Mouse (Mus musculus): ENCODE measurements around the gene Zfp3. TPM values are rescaled to one million over a fixed set of nuclear protein-coding genes. Genes with fewer than 3 reads are reported as not detected.
A peak's percentile ranks its signal among the peaks of the same experiment; 100 is the strongest.

Zfp3 gene
- polyA plus RNA-seq, 1 experiment from 2014 or later: 1.4 TPM

- no peak for ATAC-seq (ENCODE audit: insufficient read depth)
- H3K4me2 ChIP-seq: no peak overlapping the region
- H3K36me3 ChIP-seq (replicated peaks): no peaks in the 10 kb centered on the region
- WGBS (ENCODE audit: insufficient replicate concordance): 33% methylated on average over 3 of the region's 3 CpGs
- no peak overlapping the region for H3K9ac ChIP-seq
- no peak overlapping the region for H3K4me3 ChIP-seq (replicated peaks)
- H3K4me1 ChIP-seq (replicated peaks): 0 out of 2 replicates have a peak, but pooled peaks cover 4% of the 10 kb centered on the region
- no peaks in the 10 kb centered on the region for H3K9me3 ChIP-seq (replicated peaks)
- H3K27me3 ChIP-seq: peaks cover 12% of the 10 kb centered on the region
- H3K27ac ChIP-seq (replicated peaks): no peak overlapping the region
These were observed 44.1 kb downstream of the Zfp3 start for GRCm38 (mm10) chr11:70808101-70808500.

- no peak for ATAC-seq (ENCODE audit: insufficient read depth)
- 32% methylated on average over 1 of the region's 1 CpGs for WGBS (ENCODE audit: insufficient replicate concordance)
- H3K36me3 ChIP-seq (replicated peaks): no peaks in the 10 kb centered on the region
- no peak overlapping the region for H3K4me3 ChIP-seq (replicated peaks)
- H3K9ac ChIP-seq: no peak overlapping the region
- H3K27me3 ChIP-seq: peaks cover 12% of the 10 kb centered on the region
- H3K4me2 ChIP-seq: no peak overlapping the region
- H3K4me1 ChIP-seq (replicated peaks): 0 out of 2 replicates have a peak, but pooled peaks cover 4% of the 10 kb centered on the region
- no peaks in the 10 kb centered on the region for H3K9me3 ChIP-seq (replicated peaks)
- H3K27ac ChIP-seq (replicated peaks): no peak overlapping the region
These were observed 45.0 kb downstream of the Zfp3 start for GRCm38 (mm10) chr11:70809011-70809410.

GRCm38 (mm10) chr11:70811041-70811440 is 47.0 kb downstream of the Zfp3 start:
- H3K9me3 ChIP-seq (replicated peaks): no peaks in the 10 kb centered on the region
- WGBS (ENCODE audit: insufficient replicate concordance): 78% methylated on average over 5 of the region's 5 CpGs
- H3K27me3 ChIP-seq: no peaks in the 10 kb centered on the region
- ATAC-seq (ENCODE audit: insufficient read depth): no peak
- no peaks in the 10 kb centered on the region for H3K4me1 ChIP-seq (replicated peaks)
- no peak overlapping the region for H3K27ac ChIP-seq (replicated peaks)
- no peaks in the 10 kb centered on the region for H3K36me3 ChIP-seq (replicated peaks)
- no peak overlapping the region for H3K4me3 ChIP-seq (replicated peaks)
- H3K4me2 ChIP-seq: no peak overlapping the region
- no peak overlapping the region for H3K9ac ChIP-seq

GRCm38 (mm10) chr11:70811471-70812240 is 47.6 kb downstream of the Zfp3 start:
- H3K4me2 ChIP-seq: no peak overlapping the region

GRCm38 (mm10) chr11:70812365-70812764 is 48.4 kb downstream of the Zfp3 start, which contains the start of gene Scimp:
Gene Scimp (minus strand): TSS chr11:70812586.
- WGBS (ENCODE audit: insufficient replicate concordance): 41% methylated on average over 7 of the region's 7 CpGs
- Histone ChIP-seq H3K27ac (replicated peaks) (no peak within 1 kb of the TSS), H3K4me2 (no peak within 1 kb of the TSS), H3K9me3 (replicated peaks) (no peaks in the 10 kb centered on the region), H3K36me3 (replicated peaks) (no peaks in the 10 kb centered on the region), H3K4me1 (replicated peaks) (no peaks in the 10 kb centered on the region), H3K4me3 (replicated peaks) (no peak within 1 kb of the TSS), H3K9ac (no peak within 1 kb of the TSS), H3K27me3 (no peaks in the 10 kb centered on the region)
- no peak for ATAC-seq (ENCODE audit: insufficient read depth)

More at GRCm38 (mm10) chr11:70811471-70812240, 47.6 kb downstream of the Zfp3 start:
- Histone ChIP-seq H3K36me3 (replicated peaks) (no peaks in the 10 kb centered on the region), H3K9ac (no peak overlapping the region), H3K4me3 (replicated peaks) (no peak overlapping the region), H3K4me1 (replicated peaks) (no peaks in the 10 kb centered on the region), H3K27me3 (no peaks in the 10 kb centered on the region), H3K27ac (replicated peaks) (no peak overlapping the region), H3K9me3 (replicated peaks) (no peaks in the 10 kb centered on the region)
- ATAC-seq (ENCODE audit: insufficient read depth): no peak
- WGBS (ENCODE audit: insufficient replicate concordance): 61% methylated on average over 13 of the region's 13 CpGs

GRCm38 (mm10) chr11:70815071-70815470 is 51.1 kb downstream of the Zfp3 start:
- Histone ChIP-seq H3K36me3 (replicated peaks) (no peaks in the 10 kb centered on the region), H3K9ac (no peak overlapping the region), H3K9me3 (replicated peaks) (no peaks in the 10 kb centered on the region), H3K27me3 (no peaks in the 10 kb centered on the region), H3K4me1 (replicated peaks) (no peaks in the 10 kb centered on the region), H3K27ac (replicated peaks) (no peak overlapping the region), H3K4me3 (replicated peaks) (no peak overlapping the region), H3K4me2 (no peak overlapping the region)
- ATAC-seq (ENCODE audit: insufficient read depth): no peak
- 62% methylated on average over 8 of the region's 8 CpGs for WGBS (ENCODE audit: insufficient replicate concordance)

GRCm38 (mm10) chr11:70815498-70816078 is 51.6 kb downstream of the Zfp3 start:
- H3K27ac ChIP-seq (replicated peaks): no peak overlapping the region
- no peaks in the 10 kb centered on the region for H3K36me3 ChIP-seq (replicated peaks)
- no peaks in the 10 kb centered on the region for H3K4me1 ChIP-seq (replicated peaks)
- WGBS (ENCODE audit: insufficient replicate concordance): 16% methylated on average over 6 of the region's 6 CpGs
- H3K9me3 ChIP-seq (replicated peaks): no peaks in the 10 kb centered on the region
- no peak overlapping the region for H3K4me3 ChIP-seq (replicated peaks)
- H3K4me2 ChIP-seq: no peak overlapping the region
- ATAC-seq (ENCODE audit: insufficient read depth): no peak
- no peaks in the 10 kb centered on the region for H3K27me3 ChIP-seq
- H3K9ac ChIP-seq: no peak overlapping the region

- Histone ChIP-seq H3K4me1 (replicated peaks) (no peaks in the 10 kb centered on the region), H3K9me3 (replicated peaks) (no peaks in the 10 kb centered on the region), H3K9ac (no peak overlapping the region), H3K27me3 (no peaks in the 10 kb centered on the region), H3K4me3 (replicated peaks) (no peak overlapping the region), H3K36me3 (replicated peaks) (no peaks in the 10 kb centered on the region), H3K27ac (replicated peaks) (no peak overlapping the region), H3K4me2 (no peak overlapping the region)
- no peak for ATAC-seq (ENCODE audit: insufficient read depth)
- 42% methylated on average over 4 of the region's 4 CpGs for WGBS (ENCODE audit: insufficient replicate concordance)
These were observed 52.8 kb downstream of the Zfp3 start for GRCm38 (mm10) chr11:70816770-70817169.

- no peaks in the 10 kb centered on the region for H3K9me3 ChIP-seq (replicated peaks)
- H3K27me3 ChIP-seq: no peaks in the 10 kb centered on the region
- H3K36me3 ChIP-seq (replicated peaks): no peaks in the 10 kb centered on the region
- WGBS (ENCODE audit: insufficient replicate concordance): 62% methylated on average over 8 of the region's 8 CpGs
- no peak overlapping the region for H3K4me3 ChIP-seq (replicated peaks)
- no peak overlapping the region for H3K4me2 ChIP-seq
- H3K9ac ChIP-seq: no peak overlapping the region
- no peak for ATAC-seq (ENCODE audit: insufficient read depth)
- no peaks in the 10 kb centered on the region for H3K4me1 ChIP-seq (replicated peaks)
- no peak overlapping the region for H3K27ac ChIP-seq (replicated peaks)
These were observed 56.1 kb downstream of the Zfp3 start for GRCm38 (mm10) chr11:70820120-70820519.

GRCm38 (mm10) chr11:70821728-70822591 is 58.0 kb downstream of the Zfp3 start:
- WGBS (ENCODE audit: insufficient replicate concordance): 46% methylated on average over 17 of the region's 17 CpGs
- H3K9ac ChIP-seq: no peak overlapping the region
- H3K27ac ChIP-seq (replicated peaks): no peak overlapping the region
- no peaks in the 10 kb centered on the region for H3K36me3 ChIP-seq (replicated peaks)
- H3K27me3 ChIP-seq: no peaks in the 10 kb centered on the region
- H3K4me3 ChIP-seq (replicated peaks): no peak overlapping the region
- H3K4me2 ChIP-seq: peak overlapping the region; percentile 23; the same call in 1 of the 2 replicates
- H3K4me1 ChIP-seq (replicated peaks): no peaks in the 10 kb centered on the region
- H3K9me3 ChIP-seq (replicated peaks): no peaks in the 10 kb centered on the region
- ATAC-seq (ENCODE audit: insufficient read depth): peak; percentile 42
